Mouse (Mus musculus) forebrain, embryonic 14.5 days (tissue): Measurements from ENCODE around the gene Mtss1l. TPM values are rescaled to one million over a fixed set of nuclear protein-coding genes. Genes with fewer than 3 reads are reported as not detected.

Experiments
- ATAC-seq: fragments of 200-750 bp; cut with Nextera tagmentation; 2 replicates; pipeline ENCODE4 v1.8.0; 2017; ENCODE audit warnings: mild to moderate bottlenecking, moderate library complexity
- DNase-seq: peaks from one replicate; pipeline ENCODE4 v3.0.0-alpha.2; 2015; ENCODE audit warnings: low spot score
- H3K27ac ChIP-seq: fragments of 300-500 bp; sonication (generic); 2 replicates; pipeline ENCODE4 v1.5.1; 2014; ENCODE audit warnings: low read depth, mild to moderate bottlenecking, control low read depth, low read length, moderate library complexity
- H3K27me3 ChIP-seq: fragments of 300-500 bp; sonication (generic); replicated peaks from 2 replicates; pipeline ENCODE4 v1.6.1; 2014; ENCODE audit warnings: low read length, control low read depth, mixed read lengths; ENCODE audit not compliant: control insufficient read depth, insufficient read depth
- H3K36me3 ChIP-seq: fragments of 300-500 bp; sonication (generic); 2 replicates; pipeline ENCODE4 v1.6.1; 2014; ENCODE audit warnings: low read length, control low read depth; ENCODE audit not compliant: control insufficient read depth, insufficient read depth
- H3K4me1 ChIP-seq: fragments of 300-500 bp; sonication (generic); 2 replicates; pipeline ENCODE4 v1.6.1; 2014; ENCODE audit warnings: antibody characterized with exemption, low read length, control low read depth; ENCODE audit not compliant: control insufficient read depth, insufficient read depth
- H3K4me2 ChIP-seq: fragments of 300-500 bp; sonication (generic); 2 replicates; pipeline ENCODE4 v1.6.1; 2014; ENCODE audit warnings: mild to moderate bottlenecking, control low read depth, low read length
- H3K4me3 ChIP-seq: fragments of 300-500 bp; sonication (generic); 2 replicates; pipeline ENCODE4 v1.5.1; 2014; ENCODE audit warnings: low read depth, low read length, control low read depth
- H3K9ac ChIP-seq: fragments of 300-500 bp; sonication (generic); 2 replicates; pipeline ENCODE4 v1.6.1; 2014; ENCODE audit warnings: mild to moderate bottlenecking, low read length, control low read depth, moderate library complexity
- H3K9me3 ChIP-seq: fragments of 300-500 bp; sonication (generic); replicated peaks from 2 replicates; pipeline ENCODE4 v1.6.1; 2016; ENCODE audit warnings: low read length, control low read depth, mixed read lengths; ENCODE audit not compliant: control insufficient read depth
- WGBS: fragments of 180-500 bp; shearing (Covaris S2); extraction: QIAGEN DNeasy Blood & Tissue Kit; methylation state at CpG from one replicate; pipeline ENCODE4 v1.1.7; 2014; 5-methylcytosine and 5-hydroxymethylcytosine counted together
- polyA plus RNA-seq: library from polyadenylated mRNA; unstranded; fragments of >200 nt; fragmentation: Nextera tagmentation; extraction: Ambion mirVana; gene quantifications from 2 replicates; pipeline ENCODE4 v1.2.1, GENCODE M21; 2014

Gene Mtss1l
- polyA plus RNA-seq, 1 experiment from 2014 or later = 16.5 TPM

GRCm38 (mm10) chr8:110714827-110715519 lies 6.3 kb upstream of the Mtss1l start:
- DNase-seq = peak; percentile 72
- peaks cover 10% of the 10 kb centered on the region; the same call in 1 of the 2 replicates for H3K4me1 ChIP-seq
- peak overlapping the region; percentile 74 for H3K27ac ChIP-seq
- H3K9me3 ChIP-seq = no peaks in the 10 kb centered on the region
- no peaks in the 10 kb centered on the region for H3K27me3 ChIP-seq
- peaks cover 44% of the 10 kb centered on the region for H3K36me3 ChIP-seq
- 0 out of 2 replicates have a peak overlapping the region, but pooled peaks have one; percentile 13 for H3K9ac ChIP-seq
- WGBS = 73% methylated on average over 15 of the region's 15 CpGs
- H3K4me3 ChIP-seq = no peak overlapping the region
- ATAC-seq = peak; percentile 48; the same call in 1 of the 2 replicates
- no peak overlapping the region for H3K4me2 ChIP-seq

GRCm38 (mm10) chr8:110716075-110716474 lies 5.2 kb upstream of the Mtss1l start:
- H3K27me3 ChIP-seq = no peaks in the 10 kb centered on the region
- no peaks in the 10 kb centered on the region for H3K9me3 ChIP-seq
- DNase-seq = peak; percentile 74
- H3K36me3 ChIP-seq = peaks cover 33% of the 10 kb centered on the region
- 0 out of 2 replicates have a peak overlapping the region, but pooled peaks have one; percentile 6 for H3K9ac ChIP-seq
- WGBS = 56% methylated on average over 4 of the region's 4 CpGs
- H3K4me1 ChIP-seq = peaks cover 10% of the 10 kb centered on the region; the same call in 1 of the 2 replicates
- H3K4me2 ChIP-seq = no peak overlapping the region
- peak overlapping the region; percentile 74 for H3K27ac ChIP-seq
- 0 out of 2 replicates have a peak, but pooled peaks have one; percentile 16 for ATAC-seq
- H3K4me3 ChIP-seq = no peak overlapping the region

GRCm38 (mm10) chr8:110717131-110717530 lies 4.1 kb upstream of the Mtss1l start:
- Histone ChIP-seq H3K9me3 (no peaks in the 10 kb centered on the region), H3K4me3 (no peak overlapping the region), H3K4me2 (no peak overlapping the region), H3K36me3 (peaks cover 23% of the 10 kb centered on the region), H3K27ac (no peak overlapping the region), H3K27me3 (no peaks in the 10 kb centered on the region), H3K4me1 (peaks cover 10% of the 10 kb centered on the region; the same call in 1 of the 2 replicates), H3K9ac (no peak overlapping the region)
- DNase-seq (no peak), ATAC-seq (no peak)
- WGBS = 76% methylated on average over 7 of the region's 7 CpGs

GRCm38 (mm10) chr8:110718209-110718968 lies 2.9 kb upstream of the Mtss1l start:
- ATAC-seq = no peak
- DNase-seq = no peak
- H3K4me1 ChIP-seq = peaks cover 20% of the 10 kb centered on the region
- 88% methylated on average over 8 of the region's 8 CpGs for WGBS
- no peak overlapping the region; the same call in 1 of the 2 replicates for H3K9ac ChIP-seq
- H3K4me2 ChIP-seq = no peak overlapping the region
- H3K27me3 ChIP-seq = no peaks in the 10 kb centered on the region
- no peak overlapping the region for H3K4me3 ChIP-seq
- H3K9me3 ChIP-seq = no peaks in the 10 kb centered on the region
- 0 out of 2 replicates have a peak, but pooled peaks cover 10% of the 10 kb centered on the region for H3K36me3 ChIP-seq
- H3K27ac ChIP-seq = peak overlapping the region; percentile 27; the same call in 1 of the 2 replicates

GRCm38 (mm10) chr8:110718969-110719670 lies 2.2 kb upstream of the Mtss1l start:
- 42% methylated on average over 12 of the region's 12 CpGs for WGBS
- ATAC-seq (no peak), DNase-seq (peak; percentile 45)
- Histone ChIP-seq H3K9ac (peak overlapping the region; percentile 7; the same call in 1 of the 2 replicates), H3K9me3 (no peaks in the 10 kb centered on the region), H3K36me3 (peaks cover 6% of the 10 kb centered on the region; the same call in 1 of the 2 replicates), H3K27me3 (no peaks in the 10 kb centered on the region), H3K27ac (peak overlapping the region; percentile 27; the same call in 1 of the 2 replicates), H3K4me3 (no peak overlapping the region), H3K4me2 (no peak overlapping the region), H3K4me1 (peaks cover 22% of the 10 kb centered on the region)

- Histone ChIP-seq H3K4me1 (peaks cover 24% of the 10 kb centered on the region), H3K36me3 (peaks cover 8% of the 10 kb centered on the region; the same call in 1 of the 2 replicates), H3K27ac (peak overlapping the region; percentile 0; the same call in 1 of the 2 replicates), H3K9ac (peak overlapping the region; percentile 87), H3K4me3 (no peak overlapping the region), H3K27me3 (no peaks in the 10 kb centered on the region), H3K9me3 (no peaks in the 10 kb centered on the region), H3K4me2 (peak overlapping the region; percentile 54)
- ATAC-seq (no peak), DNase-seq (no peak)
- WGBS = 54% methylated on average over 6 of the region's 6 CpGs
Observed at GRCm38 (mm10) chr8:110719898-110720653, 1.2 kb upstream of the Mtss1l start.

- peak overlapping the region; percentile 87 for H3K9ac ChIP-seq
- H3K4me2 ChIP-seq = peak overlapping the region; percentile 54
- peak overlapping the region; percentile 64 for H3K4me3 ChIP-seq
- H3K36me3 ChIP-seq = peaks cover 10% of the 10 kb centered on the region; the same call in 1 of the 2 replicates
- H3K27me3 ChIP-seq = no peaks in the 10 kb centered on the region
- peak; percentile 32 for DNase-seq
- peak; percentile 75 for ATAC-seq
- peaks cover 17% of the 10 kb centered on the region for H3K4me1 ChIP-seq
- H3K9me3 ChIP-seq = no peaks in the 10 kb centered on the region
- under 1% methylated on average over 49 of the region's 59 CpGs for WGBS
- peak overlapping the region; percentile 86 for H3K27ac ChIP-seq
Observed at GRCm38 (mm10) chr8:110721606-110722413, 534 bp downstream of the Mtss1l start.
